Mouse (Mus musculus) kidney, embryonic 14.5 days (tissue): Measurements from ENCODE around the gene 4930447C04Rik. TPM values are rescaled to one million over a fixed set of nuclear protein-coding genes. Genes with fewer than 3 reads are reported as not detected.

Experiments
- ATAC-seq: fragments of 200-750 bp; cut with Nextera tagmentation; 2 replicates; pipeline ENCODE4 v1.8.0; 2017; ENCODE audit warnings: moderate number of reproducible peaks, mild to moderate bottlenecking, moderate TSS enrichment, moderate library complexity; ENCODE audit not compliant: low FRiP score, low TSS enrichment
- H3K27ac ChIP-seq: fragments of 300-500 bp; sonication (generic); 2 replicates; pipeline ENCODE4 v1.5.1; 2014; ENCODE audit warnings: low read depth, mild to moderate bottlenecking, low read length, moderate library complexity, mixed read lengths
- H3K27me3 ChIP-seq: fragments of 300-500 bp; sonication (generic); 2 replicates; pipeline ENCODE4 v1.6.1; 2014; ENCODE audit warnings: mild to moderate bottlenecking, low read length; ENCODE audit not compliant: control insufficient read depth, insufficient read depth
- H3K36me3 ChIP-seq: fragments of 300-500 bp; sonication (generic); 2 replicates; pipeline ENCODE4 v1.6.1; 2014; ENCODE audit warnings: low read length, mixed read lengths; ENCODE audit not compliant: control insufficient read depth, insufficient read depth
- H3K4me1 ChIP-seq: fragments of 300-500 bp; sonication (generic); 2 replicates; pipeline ENCODE4 v1.6.1; 2014; ENCODE audit warnings: low read length, mixed read lengths; ENCODE audit not compliant: control insufficient read depth, insufficient read depth
- H3K4me2 ChIP-seq: fragments of 300-500 bp; sonication (generic); replicated peaks from 2 replicates; pipeline ENCODE4 v1.6.1; 2014; ENCODE audit warnings: low read depth, mild to moderate bottlenecking, low read length
- H3K4me3 ChIP-seq: fragments of 300-500 bp; sonication (generic); 2 replicates; pipeline ENCODE4 v1.5.1; 2014; ENCODE audit warnings: mild to moderate bottlenecking, low read length
- H3K9ac ChIP-seq: fragments of 300-500 bp; sonication (generic); 2 replicates; pipeline ENCODE4 v1.6.1; 2014; ENCODE audit warnings: low read depth, mild to moderate bottlenecking, low read length, moderate library complexity
- H3K9me3 ChIP-seq: fragments of 300-500 bp; sonication (generic); 2 replicates; pipeline ENCODE4 v1.6.1; 2016; ENCODE audit warnings: low read length; ENCODE audit not compliant: control insufficient read depth
- WGBS: fragments of 180-500 bp; shearing (Covaris S2); extraction: QIAGEN DNeasy Blood & Tissue Kit; methylation state at CpG from one replicate; pipeline ENCODE4 v1.1.7; 2014; 5-methylcytosine and 5-hydroxymethylcytosine counted together
- polyA plus RNA-seq: library from polyadenylated mRNA; unstranded; fragments of >200 nt; fragmentation: Nextera tagmentation; extraction: Ambion mirVana; gene quantifications from 2 replicates; pipeline ENCODE4 v1.2.1, GENCODE M21; 2014

4930447C04Rik gene
- polyA plus RNA-seq, 1 experiment from 2014 or later: 1.5 TPM

GRCm38 (mm10) chr12:72938600-72939490, 1.7 kb downstream of the 4930447C04Rik start:
- H3K36me3 ChIP-seq: no peaks in the 10 kb centered on the region
- H3K4me2 ChIP-seq: no peak overlapping the region
- WGBS: 3% methylated on average over 14 of the region's 14 CpGs
- H3K9ac ChIP-seq: no peak overlapping the region
- peak overlapping the region; percentile 22; the same call in 1 of the 2 replicates for H3K4me3 ChIP-seq
- peaks cover 4% of the 10 kb centered on the region; the same call in 1 of the 2 replicates for H3K4me1 ChIP-seq
- no peak for ATAC-seq
- H3K27me3 ChIP-seq: peaks cover 91% of the 10 kb centered on the region
- no peak overlapping the region for H3K27ac ChIP-seq
- H3K9me3 ChIP-seq: no peaks in the 10 kb centered on the region

- no peak for ATAC-seq
- H3K4me1 ChIP-seq: peaks cover 4% of the 10 kb centered on the region; the same call in 1 of the 2 replicates
- H3K36me3 ChIP-seq: no peaks in the 10 kb centered on the region
- H3K9me3 ChIP-seq: no peaks in the 10 kb centered on the region
- H3K9ac ChIP-seq: no peak overlapping the region
- WGBS: 7% methylated on average over 12 of the region's 13 CpGs
- no peak overlapping the region for H3K27ac ChIP-seq
- H3K27me3 ChIP-seq: peaks cover 84% of the 10 kb centered on the region
- H3K4me3 ChIP-seq: no peak overlapping the region
- H3K4me2 ChIP-seq: no peak overlapping the region
Measured at GRCm38 (mm10) chr12:72938176-72938575, 2.4 kb downstream of the 4930447C04Rik start.

- Histone ChIP-seq H3K9me3 (no peaks in the 10 kb centered on the region), H3K9ac (no peak overlapping the region), H3K4me2 (no peak overlapping the region), H3K27ac (no peak overlapping the region), H3K27me3 (peaks cover 79% of the 10 kb centered on the region), H3K4me3 (no peak overlapping the region), H3K4me1 (peaks cover 4% of the 10 kb centered on the region; the same call in 1 of the 2 replicates), H3K36me3 (no peaks in the 10 kb centered on the region)
- WGBS: 4% methylated on average over 19 of the region's 19 CpGs
- no peak for ATAC-seq
Measured at GRCm38 (mm10) chr12:72937537-72938120, 2.9 kb downstream of the 4930447C04Rik start.

GRCm38 (mm10) chr12:72936751-72937150, 3.8 kb downstream of the 4930447C04Rik start:
- H3K9me3 ChIP-seq: no peaks in the 10 kb centered on the region
- no peak for ATAC-seq
- no peaks in the 10 kb centered on the region for H3K36me3 ChIP-seq
- H3K4me1 ChIP-seq: peaks cover 4% of the 10 kb centered on the region; the same call in 1 of the 2 replicates
- H3K27me3 ChIP-seq: peaks cover 71% of the 10 kb centered on the region
- H3K27ac ChIP-seq: no peak overlapping the region
- no peak overlapping the region for H3K9ac ChIP-seq
- H3K4me2 ChIP-seq: no peak overlapping the region
- H3K4me3 ChIP-seq: no peak overlapping the region
- WGBS: 30% methylated on average over 8 of the region's 8 CpGs

- Histone ChIP-seq H3K9ac (peak overlapping the region; percentile 47), H3K4me2 (peak overlapping the region; percentile 63), H3K9me3 (peaks cover 3% of the 10 kb centered on the region; the same call in 1 of the 2 replicates), H3K4me3 (peak overlapping the region; percentile 34), H3K36me3 (no peaks in the 10 kb centered on the region), H3K27ac (no peak overlapping the region), H3K27me3 (no peaks in the 10 kb centered on the region), H3K4me1 (no peaks in the 10 kb centered on the region)
- ATAC-seq: peak; percentile 39; the same call in 1 of the 2 replicates
- 17% methylated on average over 48 of the region's 48 CpGs for WGBS
Measured at GRCm38 (mm10) chr12:72917159-72917993, 23.2 kb downstream of the 4930447C04Rik start.

GRCm38 (mm10) chr12:72854377-72855032, 86.1 kb downstream of the 4930447C04Rik start:
- peaks cover 38% of the 10 kb centered on the region for H3K27me3 ChIP-seq
- H3K27ac ChIP-seq: no peak overlapping the region
- no peaks in the 10 kb centered on the region for H3K4me1 ChIP-seq
- H3K4me3 ChIP-seq: peak overlapping the region; percentile 14; the same call in 1 of the 2 replicates
- ATAC-seq: no peak
- no peak overlapping the region for H3K9ac ChIP-seq
- no peaks in the 10 kb centered on the region for H3K36me3 ChIP-seq
- WGBS: 5% methylated on average over 19 of the region's 19 CpGs
- H3K4me2 ChIP-seq: peak overlapping the region; percentile 13; the same call in 1 of the 2 replicates
- H3K9me3 ChIP-seq: no peaks in the 10 kb centered on the region

GRCm38 (mm10) chr12:72853406-72854076, 87.0 kb downstream of the 4930447C04Rik start:
- no peak overlapping the region for H3K4me3 ChIP-seq
- no peak for ATAC-seq
- H3K4me1 ChIP-seq: no peaks in the 10 kb centered on the region
- no peak overlapping the region for H3K9ac ChIP-seq
- H3K27ac ChIP-seq: no peak overlapping the region
- H3K27me3 ChIP-seq: peaks cover 38% of the 10 kb centered on the region
- H3K4me2 ChIP-seq: no peak overlapping the region
- no peaks in the 10 kb centered on the region for H3K36me3 ChIP-seq
- no peaks in the 10 kb centered on the region for H3K9me3 ChIP-seq
- 42% methylated on average over 13 of the region's 13 CpGs for WGBS

GRCm38 (mm10) chr12:72852264-72852663, 88.3 kb downstream of the 4930447C04Rik start:
- no peak overlapping the region for H3K27ac ChIP-seq
- H3K27me3 ChIP-seq: peaks cover 42% of the 10 kb centered on the region
- no peak overlapping the region for H3K4me3 ChIP-seq
- 63% methylated on average over 6 of the region's 6 CpGs for WGBS
- no peak overlapping the region for H3K4me2 ChIP-seq
- ATAC-seq: no peak
- H3K9me3 ChIP-seq: no peaks in the 10 kb centered on the region
- no peaks in the 10 kb centered on the region for H3K36me3 ChIP-seq
- H3K4me1 ChIP-seq: no peaks in the 10 kb centered on the region
- no peak overlapping the region for H3K9ac ChIP-seq
